Mouse (Mus musculus) cerebellum, adult 2 months (tissue): ENCODE measurements around the gene Mei4. TPM values are rescaled to one million over a fixed set of nuclear protein-coding genes. Genes with fewer than 3 reads are reported as not detected.

Source experiments
- DNase-seq, 2 experiments: peaks; one replicate each; pipeline ENCODE4 v3.0.0; 2021
- H3K27ac ChIP-seq: fragments of 200-500 bp; 2 replicates; pipeline ENCODE4 v1.5.1; 2012; ENCODE audit warnings: low read length, control low read depth, inconsistent platforms; ENCODE audit not compliant: insufficient read depth
- H3K27me3 ChIP-seq: fragments of 200-500 bp; 2 replicates; pipeline ENCODE4 v1.6.1; 2012; ENCODE audit warnings: inconsistent platforms, mild to moderate bottlenecking, low read length, moderate library complexity; ENCODE audit not compliant: control insufficient read depth, insufficient read depth
- H3K4me1 ChIP-seq: fragments of 200-500 bp; 2 replicates; pipeline ENCODE4 v1.6.1; 2011; ENCODE audit warnings: low read length; ENCODE audit not compliant: control insufficient read depth, insufficient read depth
- H3K4me3 ChIP-seq: fragments of 200-500 bp; replicated peaks from 2 replicates; pipeline ENCODE3; 2011; ENCODE audit warnings: mild to moderate bottlenecking, low read depth, low read length, control low read depth; ENCODE audit not compliant: insufficient read depth
- CTCF ChIP-seq: fragments of 200-500 bp; IDR thresholded peaks from 2 replicates; pipeline ENCODE4 v1.5.1; 2011; ENCODE audit warnings: low read depth, mild to moderate bottlenecking, control low read depth, low read length, moderate library complexity, borderline replicate concordance; ENCODE audit not compliant: insufficient read depth
- POLR2A ChIP-seq: fragments of 200-500 bp; IDR thresholded peaks from 2 replicates; pipeline ENCODE4 v1.6.1; 2011; ENCODE audit warnings: low read length, control low read depth, borderline replicate concordance; ENCODE audit not compliant: insufficient read depth
- WGBS: fragments of 180-500 bp; shearing (Covaris S2); methylation state at CpG from one replicate; pipeline ENCODE4 v1.1.7; 2018; 5-methylcytosine and 5-hydroxymethylcytosine counted together
- polyA plus RNA-seq: library from polyadenylated mRNA; depleted of rRNA; stranded (reverse); fragments of >200 nt; gene quantifications from 2 replicates; pipeline ENCODE4 v1.2.3, GENCODE M21; 2012

Mei4 gene
- polyA plus RNA-seq, 1 experiment, result 0.64 TPM

DNA sequence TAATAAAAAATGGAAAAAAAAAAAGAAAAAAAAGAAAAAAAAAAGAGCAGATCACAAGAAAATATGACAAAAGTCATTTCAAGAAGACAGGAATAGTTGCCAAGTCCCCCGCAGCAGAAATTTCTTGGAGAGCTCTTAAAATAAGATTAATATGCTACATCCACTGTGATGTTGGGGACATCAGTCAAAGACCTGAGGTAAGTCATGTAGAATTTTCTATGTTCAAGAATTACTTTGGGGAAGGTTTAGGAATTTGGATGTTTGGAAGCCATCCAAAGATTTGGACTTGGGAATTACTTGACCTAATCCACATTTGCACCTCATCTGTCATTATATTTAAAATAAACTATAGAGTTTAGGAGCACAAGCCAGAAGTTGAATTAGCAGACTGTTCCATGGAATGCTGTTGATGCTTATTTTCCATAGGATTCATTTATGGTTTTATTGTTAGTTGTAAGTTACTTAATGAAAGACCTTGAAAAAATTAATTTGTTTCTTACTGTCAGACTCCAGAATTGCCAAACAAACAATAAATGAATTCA is 179.1 kb downstream of the Mei4 start:
- no peak for TF ChIP-seq POLR2A
- no peak overlapping the region for H3K4me3 ChIP-seq
- no peaks in the 10 kb centered on the region for H3K4me1 ChIP-seq
- no peaks in the 10 kb centered on the region for H3K27me3 ChIP-seq
- WGBS, result 69% methylated on average over 1 of the region's 1 CpGs
- DNase-seq, result no peak
- H3K27ac ChIP-seq, result no peak overlapping the region

GRCm38 (mm10) chr9:82044517-82044916 is 181.0 kb downstream of the Mei4 start:
- DNase-seq, result no peak
- Histone ChIP-seq H3K27me3 (no peaks in the 10 kb centered on the region), H3K27ac (no peak overlapping the region), H3K4me1 (no peaks in the 10 kb centered on the region), H3K4me3 (no peak overlapping the region)
- 7% methylated on average over 2 of the region's 2 CpGs for WGBS
- TF ChIP-seq POLR2A (no peak), CTCF (no peak)

DNA sequence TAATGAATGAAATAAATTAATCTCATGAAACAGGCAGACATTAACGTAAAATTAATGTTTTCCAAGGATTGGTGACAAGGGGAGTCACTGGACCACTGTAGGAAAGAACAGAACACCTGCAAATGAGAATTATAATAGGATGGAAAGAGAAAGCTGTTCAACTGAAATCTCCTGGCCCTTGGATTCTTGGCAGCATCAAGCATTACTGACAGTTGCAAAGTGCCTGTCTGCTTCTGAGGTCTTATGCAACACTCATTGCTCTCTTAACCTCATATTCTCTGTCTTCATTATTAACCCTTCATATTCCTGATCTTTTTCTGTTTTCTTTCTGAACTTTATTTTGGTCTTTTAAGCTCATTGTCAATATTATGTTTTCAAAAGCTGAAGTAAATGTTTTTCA is 210.4 kb downstream of the Mei4 start:
- Histone ChIP-seq H3K4me1 (no peaks in the 10 kb centered on the region), H3K4me3 (no peak overlapping the region), H3K27me3 (no peaks in the 10 kb centered on the region), H3K27ac (no peak overlapping the region)
- no peak for DNase-seq
- WGBS, result 28% methylated on average over 1 of the region's 1 CpGs
- TF ChIP-seq CTCF (no peak), POLR2A (no peak)

- H3K27me3 ChIP-seq, result no peaks in the 10 kb centered on the region
- TF ChIP-seq CTCF, result no peak
- no peak for TF ChIP-seq POLR2A
- no peaks in the 10 kb centered on the region for H3K4me1 ChIP-seq
- H3K4me3 ChIP-seq, result no peak overlapping the region
- no peak for DNase-seq
- WGBS, result 95% methylated on average over 2 of the region's 2 CpGs
- H3K27ac ChIP-seq, result no peak overlapping the region
Observed at GRCm38 (mm10) chr9:82075270-82075669, 211.8 kb downstream of the Mei4 start.

DNA sequence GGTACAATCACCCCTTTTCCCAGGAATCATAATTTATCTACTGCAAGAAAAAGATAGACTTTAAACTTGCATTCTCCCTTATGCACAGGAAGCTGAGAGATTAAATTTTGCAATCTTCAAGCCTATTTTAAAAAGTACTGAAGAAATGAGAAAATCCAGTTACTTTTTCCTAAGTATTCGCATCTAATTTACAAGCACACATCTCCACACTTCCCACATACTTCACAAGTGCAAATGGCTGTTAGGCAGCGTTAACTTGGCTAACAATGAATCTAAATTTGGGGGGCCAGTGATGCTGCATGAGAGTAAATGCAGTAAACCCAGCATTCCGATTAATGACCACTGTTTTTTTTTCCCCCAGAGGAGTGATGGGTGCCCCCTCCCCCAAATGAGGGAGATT is 232.9 kb downstream of the Mei4 start:
- Histone ChIP-seq H3K27me3 (no peaks in the 10 kb centered on the region), H3K27ac (no peak overlapping the region), H3K4me3 (no peak overlapping the region), H3K4me1 (no peaks in the 10 kb centered on the region)
- TF ChIP-seq POLR2A, result no peak
- TF ChIP-seq CTCF, result no peak
- WGBS, result 89% methylated on average over 3 of the region's 3 CpGs
- no peak for DNase-seq

DNA sequence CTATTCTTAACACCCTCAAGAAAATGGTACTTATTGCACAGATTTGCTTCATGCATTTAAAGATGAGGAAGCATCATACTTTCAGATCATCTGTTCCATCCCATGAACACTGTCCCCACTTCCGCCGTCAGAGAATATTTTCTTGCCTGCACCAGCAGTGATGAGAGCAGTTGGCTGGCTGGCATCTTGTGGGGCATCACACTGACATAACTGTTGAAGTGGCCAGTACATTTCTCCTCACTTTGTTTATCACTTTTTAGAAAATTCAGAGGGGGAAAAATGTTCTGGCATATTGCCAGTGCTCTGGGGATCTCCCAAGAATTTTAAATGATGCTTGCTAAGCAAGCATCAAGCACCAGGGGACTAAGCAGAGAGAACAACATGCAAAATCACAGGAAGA is 251.4 kb downstream of the Mei4 start:
- H3K4me1 ChIP-seq, result no peaks in the 10 kb centered on the region
- H3K27ac ChIP-seq, result no peak overlapping the region
- TF ChIP-seq CTCF (no peak), POLR2A (no peak)
- no peak overlapping the region for H3K4me3 ChIP-seq
- 8% methylated on average over 2 of the region's 2 CpGs for WGBS
- DNase-seq, result no peak
- no peaks in the 10 kb centered on the region for H3K27me3 ChIP-seq

DNA sequence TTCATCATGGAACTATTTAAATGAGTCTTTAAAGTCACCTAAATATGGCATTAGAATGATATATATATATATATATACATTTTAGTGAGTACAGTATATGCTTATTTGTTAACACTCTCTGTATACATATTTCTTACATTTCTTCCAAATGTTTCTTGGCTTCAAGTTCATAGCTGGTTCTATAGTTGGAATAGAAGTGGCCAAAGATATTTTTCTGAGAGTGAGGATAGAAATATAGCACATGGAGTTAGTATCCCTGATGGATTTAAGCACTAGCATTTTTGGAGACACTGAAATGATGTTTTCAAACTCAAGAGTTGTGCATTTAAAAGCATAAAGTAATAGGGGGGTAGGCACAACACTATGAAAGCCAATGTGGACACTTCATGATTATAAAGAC is 272.6 kb downstream of the Mei4 start:
- TF ChIP-seq CTCF, result no peak
- no peak for DNase-seq
- no peak overlapping the region for H3K4me3 ChIP-seq

DNA sequence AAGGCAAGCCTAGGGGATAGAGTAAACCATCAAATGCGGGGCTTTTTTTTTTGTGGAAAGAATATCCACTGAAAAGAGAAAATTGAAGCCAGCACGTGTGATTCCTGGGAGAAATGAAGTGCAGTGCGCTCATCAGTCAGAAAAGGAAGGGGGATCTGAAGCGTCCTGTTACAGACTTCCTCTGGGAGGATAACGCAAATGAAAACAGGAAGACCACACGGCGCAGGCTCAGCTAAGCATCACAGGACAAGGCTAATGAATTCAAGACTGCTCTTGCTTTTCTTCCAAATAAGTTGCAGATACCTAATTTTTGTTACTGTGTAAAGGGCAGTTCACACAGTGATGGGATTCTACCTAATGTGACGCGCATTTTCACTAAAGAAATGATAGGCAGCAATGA is 296.7 kb downstream of the Mei4 start:
- no peak for DNase-seq
- Histone ChIP-seq H3K27ac (no peak overlapping the region), H3K4me1 (no peaks in the 10 kb centered on the region), H3K27me3 (no peaks in the 10 kb centered on the region), H3K4me3 (no peak overlapping the region)
- WGBS, result 65% methylated on average over 9 of the region's 9 CpGs
- TF ChIP-seq POLR2A, result no peak
- no peak for TF ChIP-seq CTCF

More for the DNA sequence above, 272.6 kb downstream of the Mei4 start:
- Histone ChIP-seq H3K27ac (no peak overlapping the region), H3K4me1 (no peaks in the 10 kb centered on the region), H3K27me3 (no peaks in the 10 kb centered on the region)
